Mouse (Mus musculus) hindbrain, embryonic 14.5 days (tissue): Measurements from ENCODE around the gene Cisd1. TPM values are rescaled to one million over a fixed set of nuclear protein-coding genes. Genes with fewer than 3 reads are reported as not detected.
A peak's percentile ranks its signal among the peaks of the same experiment; 100 is the strongest.

Experiments
- ATAC-seq: fragments of 200-750 bp; cut with Nextera tagmentation; 2 replicates; pipeline ENCODE4 v1.8.0; 2017; ENCODE audit warnings: moderate number of reproducible peaks, mild to moderate bottlenecking, moderate TSS enrichment, moderate library complexity; ENCODE audit not compliant: low FRiP score
- DNase-seq: peaks from one replicate; pipeline ENCODE4 v3.0.0-alpha.2; 2015; ENCODE audit warnings: low spot score
- H3K27ac ChIP-seq: fragments of 300-500 bp; sonication (generic); 2 replicates; pipeline ENCODE4 v1.5.1; 2014; ENCODE audit warnings: mild to moderate bottlenecking, moderate library complexity
- H3K27me3 ChIP-seq: fragments of 300-500 bp; sonication (generic); 2 replicates; pipeline ENCODE4 v1.6.1; 2014; ENCODE audit warnings: mild to moderate bottlenecking, low read length, mixed read lengths; ENCODE audit not compliant: control insufficient read depth, insufficient read depth
- H3K36me3 ChIP-seq: fragments of 300-500 bp; sonication (generic); replicated peaks from 2 replicates; pipeline ENCODE4 v1.6.1; 2014; ENCODE audit not compliant: control insufficient read depth, insufficient read depth
- H3K4me1 ChIP-seq: fragments of 300-500 bp; sonication (generic); replicated peaks from 2 replicates; pipeline ENCODE4 v1.6.1; 2014; ENCODE audit warnings: antibody characterized with exemption, low read length, mixed read lengths; ENCODE audit not compliant: control insufficient read depth, insufficient read depth
- H3K4me2 ChIP-seq: fragments of 300-500 bp; sonication (generic); replicated peaks from 2 replicates; pipeline ENCODE4 v1.6.1; 2014; ENCODE audit warnings: mild to moderate bottlenecking, moderate library complexity
- H3K4me3 ChIP-seq: fragments of 300-500 bp; sonication (generic); replicated peaks from 2 replicates; pipeline ENCODE4 v1.5.1; 2014; ENCODE audit warnings: mild to moderate bottlenecking, low read length
- H3K9ac ChIP-seq: fragments of 300-500 bp; sonication (generic); 2 replicates; pipeline ENCODE4 v1.6.1; 2014
- H3K9me3 ChIP-seq: fragments of 300-500 bp; sonication (generic); 2 replicates; pipeline ENCODE4 v1.6.1; 2016; ENCODE audit warnings: low read length; ENCODE audit not compliant: control insufficient read depth
- WGBS: fragments of 180-500 bp; shearing (Covaris S2); extraction: QIAGEN DNeasy Blood & Tissue Kit; methylation state at CpG from one replicate; pipeline ENCODE4 v1.1.7; 2014; 5-methylcytosine and 5-hydroxymethylcytosine counted together
- polyA plus RNA-seq: library from polyadenylated mRNA; unstranded; fragments of >200 nt; fragmentation: Nextera tagmentation; extraction: Ambion mirVana; gene quantifications from 2 replicates; pipeline ENCODE4 v1.2.1, GENCODE M21; 2014

Cisd1 gene
- polyA plus RNA-seq, 1 experiment from 2014 or later = 319 TPM

GRCm38 (mm10) chr10:71316497-71316896 is 28.3 kb downstream of the Cisd1 start:
- Histone ChIP-seq H3K27ac (no peak overlapping the region), H3K9ac (no peak overlapping the region), H3K4me3 (no peak overlapping the region), H3K36me3 (no peaks in the 10 kb centered on the region), H3K4me1 (no peaks in the 10 kb centered on the region), H3K27me3 (no peaks in the 10 kb centered on the region), H3K9me3 (no peaks in the 10 kb centered on the region), H3K4me2 (no peak overlapping the region)
- ATAC-seq (no peak), DNase-seq (no peak)
- WGBS = 57% methylated on average over 7 of the region's 7 CpGs

- Histone ChIP-seq H3K36me3 (no peaks in the 10 kb centered on the region), H3K9me3 (no peaks in the 10 kb centered on the region), H3K4me1 (no peaks in the 10 kb centered on the region), H3K27me3 (no peaks in the 10 kb centered on the region), H3K4me3 (no peak overlapping the region), H3K27ac (no peak overlapping the region), H3K9ac (no peak overlapping the region), H3K4me2 (no peak overlapping the region)
- WGBS = 66% methylated on average over 11 of the region's 11 CpGs
- no peak for DNase-seq
- ATAC-seq = no peak
Observed at GRCm38 (mm10) chr10:71316056-71316455, 28.7 kb downstream of the Cisd1 start.

GRCm38 (mm10) chr10:71314596-71314995 is 30.2 kb downstream of the Cisd1 start:
- Histone ChIP-seq H3K9ac (no peak overlapping the region), H3K9me3 (no peaks in the 10 kb centered on the region), H3K4me3 (no peak overlapping the region), H3K4me1 (no peaks in the 10 kb centered on the region), H3K27me3 (no peaks in the 10 kb centered on the region), H3K27ac (no peak overlapping the region), H3K4me2 (no peak overlapping the region), H3K36me3 (no peaks in the 10 kb centered on the region)
- ATAC-seq (no peak), DNase-seq (no peak)
- WGBS = 85% methylated on average over 3 of the region's 3 CpGs

- 48% methylated on average over 3 of the region's 3 CpGs for WGBS
- no peak for ATAC-seq
Observed at GRCm38 (mm10) chr10:71310288-71310687, 34.5 kb downstream of the Cisd1 start.

GRCm38 (mm10) chr10:71308199-71308598 is 36.6 kb downstream of the Cisd1 start:
- Histone ChIP-seq H3K9ac (no peak overlapping the region), H3K4me2 (no peak overlapping the region), H3K27ac (no peak overlapping the region), H3K4me3 (no peak overlapping the region), H3K27me3 (no peaks in the 10 kb centered on the region), H3K9me3 (no peaks in the 10 kb centered on the region), H3K4me1 (no peaks in the 10 kb centered on the region), H3K36me3 (no peaks in the 10 kb centered on the region)
- DNase-seq (no peak), ATAC-seq (no peak)
- WGBS = 98% methylated on average over 5 of the region's 5 CpGs

More at GRCm38 (mm10) chr10:71310288-71310687, 34.5 kb downstream of the Cisd1 start:
- Histone ChIP-seq H3K9me3 (no peaks in the 10 kb centered on the region), H3K9ac (no peak overlapping the region), H3K4me3 (no peak overlapping the region), H3K27me3 (no peaks in the 10 kb centered on the region), H3K27ac (no peak overlapping the region), H3K4me1 (no peaks in the 10 kb centered on the region), H3K36me3 (no peaks in the 10 kb centered on the region), H3K4me2 (no peak overlapping the region)
- no peak for DNase-seq

GRCm38 (mm10) chr10:71306759-71307158 is 38.0 kb downstream of the Cisd1 start:
- H3K4me1 ChIP-seq = no peaks in the 10 kb centered on the region
- H3K4me3 ChIP-seq = no peak overlapping the region
- no peaks in the 10 kb centered on the region for H3K36me3 ChIP-seq
- H3K4me2 ChIP-seq = peak overlapping the region; percentile 36; the same call in 1 of the 2 replicates
- WGBS = 78% methylated on average over 6 of the region's 6 CpGs
- DNase-seq (no peak), ATAC-seq (no peak)
- H3K9me3 ChIP-seq = no peaks in the 10 kb centered on the region
- no peak overlapping the region for H3K9ac ChIP-seq
- H3K27ac ChIP-seq = no peak overlapping the region
- H3K27me3 ChIP-seq = no peaks in the 10 kb centered on the region

- Histone ChIP-seq H3K36me3 (no peaks in the 10 kb centered on the region), H3K27ac (no peak overlapping the region), H3K4me3 (no peak overlapping the region), H3K4me2 (peak overlapping the region; percentile 36), H3K9ac (no peak overlapping the region), H3K27me3 (no peaks in the 10 kb centered on the region), H3K9me3 (no peaks in the 10 kb centered on the region), H3K4me1 (no peaks in the 10 kb centered on the region)
- no peak for ATAC-seq
- WGBS = 31% methylated on average over 6 of the region's 6 CpGs
- peak; percentile 62 for DNase-seq
Observed at GRCm38 (mm10) chr10:71306190-71306589, 38.6 kb downstream of the Cisd1 start.

- Histone ChIP-seq H3K27ac (no peak overlapping the region), H3K4me3 (no peak overlapping the region), H3K9ac (no peak overlapping the region), H3K9me3 (no peaks in the 10 kb centered on the region), H3K4me2 (no peak overlapping the region), H3K36me3 (no peaks in the 10 kb centered on the region), H3K4me1 (no peaks in the 10 kb centered on the region), H3K27me3 (no peaks in the 10 kb centered on the region)
- ATAC-seq (no peak), DNase-seq (no peak)
- WGBS = 34% methylated on average over 5 of the region's 5 CpGs
Observed at GRCm38 (mm10) chr10:71302490-71302889, 42.3 kb downstream of the Cisd1 start.

GRCm38 (mm10) chr10:71300161-71300560 is 44.6 kb downstream of the Cisd1 start:
- Histone ChIP-seq H3K27ac (no peak overlapping the region), H3K9ac (no peak overlapping the region), H3K27me3 (no peaks in the 10 kb centered on the region), H3K4me3 (no peak overlapping the region), H3K4me2 (no peak overlapping the region), H3K36me3 (no peaks in the 10 kb centered on the region), H3K4me1 (no peaks in the 10 kb centered on the region), H3K9me3 (no peaks in the 10 kb centered on the region)
- 83% methylated on average over 16 of the region's 16 CpGs for WGBS
- no peak for ATAC-seq
- DNase-seq = no peak

GRCm38 (mm10) chr10:71293245-71293644 is 51.5 kb downstream of the Cisd1 start:
- no peak overlapping the region for H3K27ac ChIP-seq
- DNase-seq (no peak), ATAC-seq (no peak)
- H3K4me3 ChIP-seq = no peak overlapping the region
- 59% methylated on average over 4 of the region's 4 CpGs for WGBS
- H3K27me3 ChIP-seq = no peaks in the 10 kb centered on the region
- no peaks in the 10 kb centered on the region for H3K9me3 ChIP-seq
- no peak overlapping the region for H3K4me2 ChIP-seq
- 0 out of 2 replicates have a peak, but pooled peaks cover 6% of the 10 kb centered on the region for H3K4me1 ChIP-seq
- H3K9ac ChIP-seq = no peak overlapping the region
- H3K36me3 ChIP-seq = no peaks in the 10 kb centered on the region
